Mouse (Mus musculus) spleen, postnatal 4 days (tissue): Measurements from ENCODE around the gene Kif21b.

Experiments
- DNase-seq, 2 experiments: peaks; one replicate each; pipeline ENCODE4 v3.0.0; 2022; ENCODE audit warnings: low spot score in 2 of 2

Kif21b gene

DNA sequence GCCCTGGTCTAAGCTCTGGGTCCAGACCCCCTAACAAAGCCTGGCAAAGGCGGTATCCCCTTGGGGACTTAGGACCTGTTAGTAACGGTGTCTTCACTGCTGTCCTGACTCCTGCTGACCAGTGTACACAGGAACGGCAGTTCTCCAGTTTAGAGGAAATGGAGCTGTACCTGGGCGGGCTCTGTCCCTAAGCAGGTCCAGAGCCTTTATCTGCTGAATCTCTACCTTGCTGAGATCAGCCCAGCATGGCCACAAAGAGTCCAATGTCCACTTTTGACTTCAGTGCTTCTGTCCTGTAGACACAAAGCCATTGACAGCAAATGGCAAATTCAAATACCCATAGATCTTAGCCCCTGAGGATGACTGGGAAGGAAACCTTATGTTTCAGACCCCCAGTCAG is 25.8 kb downstream of the Kif21b start:
- DNase-seq, result no peak

GRCm38 (mm10) chr1:136159830-136160229 is 28.6 kb downstream of the Kif21b start:
- no peak for DNase-seq

GRCm38 (mm10) chr1:136160297-136160696 is 29.1 kb downstream of the Kif21b start:
- DNase-seq, result no peak

DNA sequence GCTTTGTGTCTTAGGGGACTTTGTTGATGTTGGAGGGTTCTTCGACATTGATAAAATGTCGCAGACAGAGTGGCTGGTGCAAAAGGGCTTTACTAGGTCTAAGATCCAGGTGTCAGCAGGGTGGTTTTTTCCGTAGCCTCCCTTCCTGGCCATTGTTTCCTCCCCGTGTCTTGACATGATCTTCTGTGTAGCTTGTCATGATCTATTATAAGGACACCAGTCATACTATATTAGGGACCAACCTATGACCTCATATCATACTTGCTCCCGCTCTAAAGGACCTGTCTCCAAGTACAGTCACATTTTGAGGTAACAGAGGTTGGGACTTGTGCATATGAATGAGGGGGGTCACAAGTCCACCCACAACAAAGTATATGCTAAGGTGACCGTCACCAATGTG is 29.7 kb downstream of the Kif21b start:
- DNase-seq, result no peak

DNA sequence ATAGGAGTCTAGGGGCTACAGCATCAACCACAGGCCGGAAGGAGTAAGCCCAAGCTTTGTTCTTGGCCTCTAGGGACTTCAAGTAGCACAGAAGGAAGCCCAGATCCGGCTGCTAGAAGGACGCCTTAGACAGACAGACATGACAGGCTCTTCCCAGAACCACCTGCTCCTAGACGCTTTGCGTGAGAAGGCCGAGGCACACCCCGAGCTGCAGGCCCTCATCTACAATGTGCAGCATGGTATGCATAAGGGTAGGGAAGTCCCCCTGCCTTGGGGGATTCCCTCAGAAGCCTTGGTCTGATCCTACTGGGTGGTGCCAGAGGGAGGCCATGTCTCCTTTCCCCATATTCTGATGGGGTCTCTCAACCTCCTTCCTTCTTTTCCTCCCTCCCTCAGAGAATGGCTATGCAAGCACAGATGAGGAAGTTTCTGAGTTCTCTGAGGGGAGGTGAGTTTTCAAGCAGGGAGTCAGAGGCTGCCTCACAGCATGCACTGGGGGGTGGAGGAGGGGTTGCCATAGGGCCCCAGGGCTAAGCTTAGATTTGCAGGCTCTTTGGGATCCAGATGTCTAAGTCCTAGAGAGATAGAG is 30.2 kb downstream of the Kif21b start:
- DNase-seq, result no peak

DNA sequence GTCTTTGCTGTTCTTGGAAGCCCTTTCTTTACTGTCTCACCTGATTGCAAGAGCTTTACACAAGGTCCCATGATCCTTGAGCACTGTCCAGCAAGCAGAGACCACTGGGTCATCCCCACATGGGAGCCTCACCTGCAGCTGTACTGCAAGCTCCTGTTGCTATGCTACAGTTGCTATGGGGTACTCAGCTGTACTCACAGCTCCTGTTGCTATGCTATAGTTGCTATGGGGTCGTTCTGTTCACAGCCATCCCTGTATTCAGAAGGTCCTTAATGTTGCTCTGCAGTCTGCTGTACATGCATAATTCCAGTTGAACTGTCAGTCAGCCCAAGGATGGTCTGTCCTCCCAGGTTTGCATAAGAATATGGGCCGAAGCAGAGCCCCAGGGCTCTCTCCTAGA is 34.2 kb downstream of the Kif21b start:
- DNase-seq, result no peak

- no peak for DNase-seq
These were observed 36.5 kb downstream of the Kif21b start for GRCm38 (mm10) chr1:136167657-136168056.

- peak; percentile 65 to 78 for DNase-seq
These were observed 38.9 kb downstream of the Kif21b start for GRCm38 (mm10) chr1:136170109-136170508.

DNA sequence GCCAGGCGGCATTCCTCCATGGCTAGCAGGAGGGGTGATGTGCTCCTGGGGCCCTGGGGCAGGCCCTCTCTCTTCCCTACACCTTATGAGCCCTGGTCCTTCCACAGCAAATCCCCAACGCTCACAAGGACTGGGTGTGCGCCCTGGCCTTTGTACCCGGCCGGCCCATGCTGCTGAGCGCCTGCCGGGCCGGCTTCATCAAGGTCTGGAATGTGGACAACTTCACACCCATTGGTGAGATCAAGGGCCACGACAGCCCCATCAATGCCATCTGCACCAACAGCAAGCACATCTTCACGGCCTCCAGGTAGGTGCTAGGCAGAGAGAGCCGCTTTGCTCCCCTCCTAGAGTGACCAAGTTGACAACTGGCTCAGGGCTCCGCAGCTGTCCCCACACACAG is 41.5 kb downstream of the Kif21b start:
- no peak for DNase-seq

GRCm38 (mm10) chr1:136174101-136174606 is 43.0 kb downstream of the Kif21b start:
- DNase-seq, result peak in 1 of 2 experiments; percentile 32

DNA sequence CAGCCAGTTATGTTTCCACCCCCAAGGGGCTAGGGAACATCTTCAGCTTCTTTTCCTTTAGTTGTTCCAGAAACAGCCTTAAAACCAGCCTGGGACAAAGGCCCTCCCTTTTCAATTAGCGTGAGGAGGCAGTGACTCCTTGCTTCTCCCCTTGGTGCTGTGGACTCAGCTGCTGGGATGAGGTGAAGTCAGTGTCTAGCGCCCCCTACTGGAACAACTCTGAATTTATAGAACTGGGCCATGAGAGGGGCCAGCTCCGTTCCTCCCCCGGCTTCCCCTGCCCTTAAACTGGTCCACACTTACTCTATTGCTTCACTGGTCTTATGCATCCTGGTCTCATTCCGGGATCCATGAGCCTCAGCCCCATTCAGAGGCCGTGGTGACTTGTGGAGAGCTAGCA is 44.0 kb downstream of the Kif21b start:
- peak; percentile 56 to 80 for DNase-seq

GRCm38 (mm10) chr1:136177085-136177484 is 45.9 kb downstream of the Kif21b start:
- no peak for DNase-seq

- no peak for DNase-seq
These were observed 47.6 kb downstream of the Kif21b start for GRCm38 (mm10) chr1:136178741-136179140.

GRCm38 (mm10) chr1:136179511-136180001 is 48.4 kb downstream of the Kif21b start:
- DNase-seq, result no peak

GRCm38 (mm10) chr1:136190033-136190432 is 58.8 kb downstream of the Kif21b start:
- no peak for DNase-seq

DNA sequence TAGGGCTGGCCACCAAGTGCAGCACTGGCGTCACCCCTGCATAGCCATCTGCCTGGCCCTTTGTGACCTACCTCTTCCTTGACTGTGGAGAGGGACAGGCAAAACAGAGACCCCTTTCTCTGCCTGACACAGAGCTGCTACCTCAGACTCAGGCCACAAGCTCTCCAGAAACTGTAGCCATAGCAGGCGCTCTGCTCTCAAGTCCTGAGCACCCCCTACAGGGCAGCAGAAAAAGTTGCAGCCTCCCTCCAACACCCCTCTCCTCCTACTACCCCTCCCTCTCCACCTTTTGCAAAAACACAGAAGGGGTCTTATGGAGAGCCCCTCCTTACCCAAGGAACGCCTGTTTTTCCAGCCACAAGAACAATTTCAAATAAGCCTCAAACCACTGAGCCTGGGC is 81.6 kb downstream of the Kif21b start, which contains the start of gene Mroh3:
Gene Mroh3 (minus strand): TSS at position 26 of the 400 bp plus-strand sequence.
- no peak for DNase-seq

GRCm38 (mm10) chr1:136214304-136214703 is 83.1 kb downstream of the Kif21b start:
- DNase-seq, result no peak

DNA sequence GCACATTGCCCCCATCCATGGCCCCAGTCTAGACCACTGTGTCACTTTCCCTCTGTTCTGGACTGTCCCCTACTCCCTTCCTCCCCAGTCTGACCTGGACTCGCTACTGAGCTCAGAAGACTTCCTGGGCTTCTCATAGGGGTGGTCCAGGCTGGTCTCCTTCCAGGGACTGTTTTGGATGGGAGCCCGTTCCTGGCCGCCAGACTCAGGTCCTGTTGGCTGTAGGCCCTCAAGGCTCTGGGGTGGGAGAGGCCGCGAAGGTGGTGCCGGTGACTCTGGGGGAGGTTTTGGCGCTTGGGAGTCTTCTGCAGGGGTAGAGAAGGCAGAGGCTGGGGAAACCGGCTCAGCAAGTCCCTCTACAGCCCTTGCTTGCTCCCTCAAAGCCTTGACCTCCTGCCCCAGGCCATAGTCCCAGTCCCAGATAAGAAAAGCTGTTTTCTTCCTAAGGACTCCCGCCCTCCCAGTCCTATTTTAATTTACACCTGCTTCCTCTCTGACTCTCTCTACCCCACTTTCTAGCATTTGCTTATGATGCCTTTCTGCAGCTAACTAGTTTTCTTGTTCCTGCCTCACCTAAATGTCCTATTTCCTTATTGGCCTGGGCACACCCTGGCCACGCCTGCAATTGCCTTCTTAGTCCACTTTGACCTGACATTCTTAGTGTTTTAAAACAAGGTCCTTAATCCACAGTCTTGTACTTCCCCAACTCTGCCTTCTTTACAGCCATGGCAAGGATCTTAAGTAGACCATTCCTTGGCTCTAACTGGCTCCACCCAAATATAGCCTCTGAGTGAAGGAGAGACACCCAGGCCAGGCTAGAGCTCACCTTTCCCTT is 89.1 kb downstream of the Kif21b start:
- no peak for DNase-seq

- DNase-seq, result no peak
These were observed 91.2 kb downstream of the Kif21b start for GRCm38 (mm10) chr1:136222386-136222785.

DNA sequence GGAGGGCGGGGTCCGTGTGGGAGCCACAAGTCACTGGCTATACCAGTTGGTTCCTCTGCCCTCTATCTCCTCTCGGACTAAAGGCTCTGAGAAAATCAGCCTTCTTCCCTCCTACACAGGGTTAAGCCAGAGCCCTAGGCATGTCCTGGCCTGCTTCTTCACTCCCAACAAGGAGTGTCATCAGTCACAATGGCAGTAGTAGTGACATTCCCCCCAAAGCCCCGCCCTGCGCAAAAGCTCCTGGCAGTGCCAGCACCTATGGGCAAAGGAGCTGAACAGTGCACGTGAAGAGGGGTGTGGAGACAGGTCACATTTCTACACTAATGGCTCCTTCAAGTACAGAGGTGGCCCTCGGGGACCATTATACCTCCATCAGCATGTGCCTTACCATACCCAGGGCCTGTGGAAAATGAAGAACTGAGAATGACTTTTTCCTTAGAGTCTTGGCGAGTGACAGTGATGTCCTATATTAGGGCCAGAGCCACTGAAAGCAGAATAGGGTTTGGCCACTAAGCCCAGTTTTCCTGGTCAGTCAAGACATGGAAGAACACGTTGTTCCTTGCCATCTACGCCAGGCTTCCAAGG is 92.7 kb downstream of the Kif21b start:
- DNase-seq, result no peak

- no peak for DNase-seq
These were observed 94.7 kb downstream of the Kif21b start for GRCm38 (mm10) chr1:136225846-136226245.

- no peak for DNase-seq
These were observed 95.4 kb downstream of the Kif21b start for GRCm38 (mm10) chr1:136226626-136227025.
